Mouse (Mus musculus): ENCODE measurements at regions not wholly inside any gene's neighbourhood (a gene's known extent, or its start where the extent isn't known, plus 50 kb on each side); places are given as distances from the start of the nearest gene placed in this dataset.

- no peak for DNase-seq (ENCODE audit: extremely low read depth)
- TF ChIP-seq MAZ (IDR thresholded peaks at IDR 0.05; ENCODE audit: low read depth, low read length) (no peak), USF1 (IDR thresholded peaks at IDR 0.05; ENCODE audit: low read depth, low read length) (no peak), HCFC1 (IDR thresholded peaks at IDR 0.05; ENCODE audit: low read depth, low read length) (no peak), CHD2 (IDR thresholded peaks at IDR 0.05; ENCODE audit: low read length) (no peak), ZKSCAN1 (IDR thresholded peaks at IDR 0.05; ENCODE audit: borderline replicate concordance, low read depth, low read length) (no peak), PAX5 (IDR thresholded peaks at IDR 0.05; ENCODE audit: low read length) (no peak), MYC (IDR thresholded peaks at IDR 0.05; ENCODE audit: low read depth, low read length) (no peak), USF2 (conservative IDR thresholded peaks at IDR 0.05; ENCODE audit: low read depth, low read length) (no peak), CHD1 (IDR thresholded peaks at IDR 0.05; ENCODE audit: low read depth, low read length) (no peak), JUN (IDR thresholded peaks at IDR 0.05; ENCODE audit: insufficient read depth, low read depth, low read length) (no peak), SIN3A (IDR thresholded peaks at IDR 0.05; ENCODE audit: low read length) (no peak), E2F4 (IDR thresholded peaks at IDR 0.05; ENCODE audit: insufficient replicate concordance, low read depth, low read length) (no peak)
- Histone ChIP-seq H3K4me2 (ENCODE audit: insufficient read depth, low read depth, poor library complexity, severe bottlenecking) (no peak overlapping the region), H3K4me3 (replicated peaks in 1 of 3; ENCODE audit: low read depth in 2 of 3, low read length in 2 of 3, poor library complexity in 1 of 3) (no peak overlapping the region), H3K27me3 (replicated peaks) (no peaks in the 10 kb centered on the region), H3K27ac (ENCODE audit: insufficient read depth, low read depth) (no peak overlapping the region), H3K79me2 (replicated peaks; ENCODE audit: control insufficient read depth, extremely low read depth, insufficient read depth, poor library complexity, severe bottlenecking) (no peaks in the 10 kb centered on the region), H3K9ac (ENCODE audit: insufficient read depth, low read depth) (no peak overlapping the region), H3K4me1 (ENCODE audit: control insufficient read depth in 1 of 2, insufficient read depth in 2 of 2) (no peaks in the 10 kb centered on the region), H3K36me3 (replicated peaks in 1 of 2; ENCODE audit: control insufficient read depth in 1 of 2, insufficient read depth in 1 of 2, low read length in 1 of 2) (no peaks in the 10 kb centered on the region), H3K9me3 (replicated peaks; ENCODE audit: low read length) (peaks cover 66% of the 10 kb centered on the region)
- dilution Hi-C loops (cut with MboI; ENCODE audit: extremely low pct_ligation_motif_present, extremely low pct_unique_long_range_greater_than_20kb, low sequenced_read_pairs) = no loop called here
- in situ Hi-C loops (cut with MboI; ENCODE audit: low pct_ligation_motif_present, low pct_unique_long_range_greater_than_20kb, low sequenced_read_pairs) = no loop called here
These were observed 224.3 kb downstream of the Irx2 start for GRCm38 (mm10) chr13:72852896-72853295.

GRCm38 (mm10) chr13:72875921-72876320 lies 247.3 kb downstream of the Irx2 start:
- H3K36me3 ChIP-seq (replicated peaks in 1 of 2; ENCODE audit: control insufficient read depth in 1 of 2, insufficient read depth in 1 of 2, low read length in 1 of 2) = no peaks in the 10 kb centered on the region
- H3K4me1 ChIP-seq (ENCODE audit: control insufficient read depth in 1 of 2, insufficient read depth in 2 of 2) = no peaks in the 10 kb centered on the region
- no peak overlapping the region for H3K4me3 ChIP-seq (replicated peaks in 1 of 3; ENCODE audit: low read depth in 2 of 3, low read length in 2 of 3, poor library complexity in 1 of 3)
- peaks cover 73% of the 10 kb centered on the region for H3K9me3 ChIP-seq (replicated peaks; ENCODE audit: low read length)
- no peak overlapping the region for H3K27ac ChIP-seq (ENCODE audit: insufficient read depth, low read depth)
- no peaks in the 10 kb centered on the region for H3K79me2 ChIP-seq (replicated peaks; ENCODE audit: control insufficient read depth, extremely low read depth, insufficient read depth, poor library complexity, severe bottlenecking)
- in situ Hi-C loops (cut with MboI; ENCODE audit: low pct_ligation_motif_present, low pct_unique_long_range_greater_than_20kb, low sequenced_read_pairs) (no loop called here), dilution Hi-C loops (cut with MboI; ENCODE audit: extremely low pct_ligation_motif_present, extremely low pct_unique_long_range_greater_than_20kb, low sequenced_read_pairs) (no loop called here)
- no peak for DNase-seq (ENCODE audit: extremely low read depth)
- H3K4me2 ChIP-seq (ENCODE audit: insufficient read depth, low read depth, poor library complexity, severe bottlenecking) = no peak overlapping the region
- no peaks in the 10 kb centered on the region for H3K27me3 ChIP-seq (replicated peaks)
- H3K9ac ChIP-seq (ENCODE audit: insufficient read depth, low read depth) = no peak overlapping the region
- TF ChIP-seq ZKSCAN1 (IDR thresholded peaks at IDR 0.05; ENCODE audit: borderline replicate concordance, low read depth, low read length) (no peak), SMC3 (IDR thresholded peaks at IDR 0.05; ENCODE audit: low read depth, low read length) (no peak), MAZ (IDR thresholded peaks at IDR 0.05; ENCODE audit: low read depth, low read length) (no peak)

DNA sequence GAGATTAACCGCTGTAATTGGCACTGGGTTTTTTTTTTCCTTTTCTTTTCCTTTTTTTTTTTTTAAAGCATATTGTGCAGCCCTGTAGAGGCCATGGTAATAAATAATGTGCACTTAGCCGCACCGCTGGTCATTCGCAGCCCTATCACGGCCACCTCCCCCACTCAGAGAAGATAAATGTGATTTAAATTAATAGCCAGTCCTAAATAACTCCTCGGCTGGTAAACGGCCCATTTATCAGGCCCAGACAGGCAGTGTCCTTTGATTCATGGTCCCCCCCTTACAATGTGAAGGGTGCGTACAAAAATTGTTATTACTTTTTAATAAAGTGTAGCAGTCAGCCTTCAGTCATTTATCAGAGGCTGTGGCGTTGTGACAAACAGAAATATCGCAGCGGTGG lies 266.4 kb downstream of the Irx2 start:
- Histone ChIP-seq H3K4me1 (ENCODE audit: control insufficient read depth in 1 of 2, insufficient read depth in 2 of 2) (no peaks in the 10 kb centered on the region), H3K4me2 (ENCODE audit: insufficient read depth, low read depth, poor library complexity, severe bottlenecking) (no peak overlapping the region), H3K9me3 (replicated peaks; ENCODE audit: low read length) (peaks cover 75% of the 10 kb centered on the region), H3K27me3 (replicated peaks) (no peaks in the 10 kb centered on the region), H3K27ac (ENCODE audit: insufficient read depth, low read depth) (no peak overlapping the region), H3K36me3 (replicated peaks in 1 of 2; ENCODE audit: control insufficient read depth in 1 of 2, insufficient read depth in 1 of 2, low read length in 1 of 2) (no peaks in the 10 kb centered on the region), H3K9ac (ENCODE audit: insufficient read depth, low read depth) (no peak overlapping the region), H3K79me2 (replicated peaks; ENCODE audit: control insufficient read depth, extremely low read depth, insufficient read depth, poor library complexity, severe bottlenecking) (no peaks in the 10 kb centered on the region), H3K4me3 (replicated peaks in 1 of 3; ENCODE audit: low read depth in 2 of 3, low read length in 2 of 3, poor library complexity in 1 of 3) (no peak overlapping the region)
- in situ Hi-C loops (cut with MboI; ENCODE audit: low pct_ligation_motif_present, low pct_unique_long_range_greater_than_20kb, low sequenced_read_pairs) = no loop called here
- dilution Hi-C loops (cut with MboI; ENCODE audit: extremely low pct_ligation_motif_present, extremely low pct_unique_long_range_greater_than_20kb, low sequenced_read_pairs) = no loop called here
- TF ChIP-seq MYC (IDR thresholded peaks at IDR 0.05; ENCODE audit: low read depth, low read length) (no peak), ZKSCAN1 (IDR thresholded peaks at IDR 0.05; ENCODE audit: borderline replicate concordance, low read depth, low read length) (no peak), JUND (conservative IDR thresholded peaks at IDR 0.05; ENCODE audit: low read depth, low read length) (no peak), SIN3A (IDR thresholded peaks at IDR 0.05; ENCODE audit: low read length) (no peak), MEF2A (IDR thresholded peaks at IDR 0.05; ENCODE audit: borderline replicate concordance, low read depth, low read length) (no peak), BHLHE40 (IDR thresholded peaks at IDR 0.05; ENCODE audit: low read depth, low read length) (no peak), UBTF (IDR thresholded peaks at IDR 0.05; ENCODE audit: low read depth, low read length) (no peak), ZNF384 (IDR thresholded peaks at IDR 0.05; ENCODE audit: low read depth, low read length) (no peak), MAX (IDR thresholded peaks at IDR 0.05; ENCODE audit: low read length) (no peak)
- no peak for DNase-seq (ENCODE audit: extremely low read depth)

All from CH12.LX (cell line).